In the genomic region with DNA sequence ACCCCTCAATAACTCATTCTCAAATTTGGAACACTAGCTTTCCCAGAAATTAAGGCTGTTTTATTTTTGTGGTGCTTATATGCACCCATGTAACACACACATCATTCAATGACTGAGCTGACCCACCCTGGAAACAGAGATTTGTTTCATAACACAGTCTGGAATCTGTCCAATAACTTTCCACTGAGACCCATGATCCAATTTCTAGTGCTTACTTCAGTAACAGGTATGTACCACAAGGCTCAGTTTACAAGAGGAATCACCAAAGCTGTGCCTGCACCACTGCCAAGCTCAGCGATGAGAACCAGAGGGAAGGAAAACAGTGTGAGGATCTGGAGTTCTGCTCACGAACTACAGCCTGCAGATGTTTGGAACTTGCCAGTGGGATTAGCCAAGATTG, we compare ENCODE assay signal across 30 mouse cellular contexts.
DNase-seq lines count a peak whose midpoint lies in the region; ATAC-seq and TF ChIP-seq lines count a peak whose summit lies in the region.
"Had no signal": no experiment of that assay in that cellular context is flagged by ENCODE, and none has a peak within 500 bp of the region (broad histone marks: within the 10 kb centered on the region; RNA-seq: fewer than 3 reads in every experiment).

No protein-coding gene starts in this region.

- no peak overlapping the region for H3K27ac ChIP-seq in heart, embryonic 10.5 days
- no peak overlapping the region for H3K27ac ChIP-seq in lung, postnatal 0 days (ENCODE audit: low read length)
- H3K27ac ChIP-seq: forebrain, embryonic 13.5 days; heart, embryonic 13.5 days; kidney, embryonic 15.5 days; left cerebral cortex, adult 2 months; liver, embryonic 14.5 days; midbrain, embryonic 10.5 days; midbrain, embryonic 15.5 days; neural tube, embryonic 12.5 days; stomach, postnatal 0 days had no signal

- H3K4me2 ChIP-seq in lung, postnatal 0 days (replicated peaks; ENCODE audit: low read depth, low read length): no peak overlapping the region
- H3K4me2 ChIP-seq: forebrain, embryonic 13.5 days; heart, embryonic 13.5 days; kidney, embryonic 15.5 days; lung, embryonic 14.5 days; midbrain, embryonic 15.5 days; neural tube, embryonic 12.5 days had no signal

- WGBS in heart, embryonic 10.5 days: 67% methylated on average over 2 of the region's 2 CpGs
- 58% methylated on average over 2 of the region's 2 CpGs for WGBS in lung, postnatal 0 days

- no peak overlapping the region for H3K9ac ChIP-seq in lung, postnatal 0 days (replicated peaks; ENCODE audit: low read depth)
- H3K9ac ChIP-seq: forebrain, embryonic 13.5 days; heart, embryonic 13.5 days; kidney, embryonic 15.5 days; liver, embryonic 14.5 days; lung, embryonic 14.5 days; midbrain, embryonic 15.5 days; neural tube, embryonic 12.5 days had no signal

- peak; percentile 89 for DNase-seq in heart, adult 11 months
- no peak for DNase-seq in heart, embryonic 10.5 days (ENCODE audit: low spot score)
- peak; percentile 2 for DNase-seq in lung, postnatal 10 days
- no peak for DNase-seq in lung, postnatal 0 days (ENCODE audit: low spot score)
- peak; percentile 15 to 17 for DNase-seq in gastrocnemius, postnatal 36 days
- DNase-seq in skeletal muscle tissue, adult 2 months (ENCODE audit: low read depth, low spot score): peak; percentile 12
- DNase-seq in neural tube, embryonic 10.5 days (ENCODE audit: extremely low spot score, low spot score): no peak
- DNase-seq: adrenal gland, adult 2 months; adrenal gland, postnatal 36 days; B cell, adult 2 months; cerebellum, adult 18-20 months; cerebellum, postnatal 14 days; kidney, adult 18-20 months; kidney, postnatal 25 days; liver; lung, embryonic 14.5 days; right cerebral cortex, adult 18-20 months; thymus, adult 18-20 months; thymus, postnatal 25 days had no signal

- no peaks in the 10 kb centered on the region for H3K27me3 ChIP-seq in heart, embryonic 10.5 days (ENCODE audit: insufficient read depth, poor library complexity, severe bottlenecking)
- no peaks in the 10 kb centered on the region for H3K27me3 ChIP-seq in lung, postnatal 0 days (replicated peaks; ENCODE audit: insufficient read depth, low read length)
- H3K27me3 ChIP-seq: forebrain, embryonic 13.5 days; heart, embryonic 13.5 days; kidney, embryonic 15.5 days; midbrain, embryonic 15.5 days; neural tube, embryonic 12.5 days had no signal

- no peaks in the 10 kb centered on the region for H3K4me1 ChIP-seq in heart, embryonic 10.5 days
- H3K4me1 ChIP-seq in lung, postnatal 0 days (ENCODE audit: insufficient read depth, low read depth, low read length): no peaks in the 10 kb centered on the region
- H3K4me1 ChIP-seq: forebrain, embryonic 13.5 days; heart, embryonic 13.5 days; midbrain, embryonic 10.5 days; midbrain, embryonic 15.5 days; neural tube, embryonic 12.5 days had no signal

- intact Hi-C loops in gastrocnemius, postnatal 36 days (cut with DNase I): no loop called here

- no peak for TF ChIP-seq EP300 in lung, postnatal 0 days (IDR thresholded peaks at IDR 0.05)

- no peaks in the 10 kb centered on the region for H3K9me3 ChIP-seq in heart, embryonic 10.5 days
- no peaks in the 10 kb centered on the region for H3K9me3 ChIP-seq in lung, postnatal 0 days (ENCODE audit: low read length)
- H3K9me3 ChIP-seq: forebrain, embryonic 13.5 days; heart, embryonic 13.5 days; kidney, embryonic 15.5 days; midbrain, embryonic 10.5 days; midbrain, embryonic 15.5 days; neural tube, embryonic 12.5 days had no signal

- H3K36me3 ChIP-seq in heart, embryonic 10.5 days: no peaks in the 10 kb centered on the region
- H3K36me3 ChIP-seq in lung, postnatal 0 days (ENCODE audit: insufficient read depth, low read length): no peaks in the 10 kb centered on the region
- H3K36me3 ChIP-seq: heart, embryonic 13.5 days; kidney, embryonic 15.5 days; midbrain, embryonic 10.5 days; midbrain, embryonic 15.5 days; neural tube, embryonic 12.5 days had no signal

- TF ChIP-seq CTCF in lung, postnatal 0 days (IDR thresholded peaks at IDR 0.05): no peak

- ATAC-seq in lung, postnatal 0 days: no peak
- ATAC-seq: activated CD4-positive, CD25-positive, alpha-beta regulatory T cell, adult 4 months; forebrain, embryonic 13.5 days; hindbrain, embryonic 16.5 days; midbrain, embryonic 15.5 days had no signal

- H3K4me3 ChIP-seq in heart, embryonic 10.5 days: no peak overlapping the region
- H3K4me3 ChIP-seq in lung, postnatal 0 days (ENCODE audit: low read depth, low read length): no peak overlapping the region
- H3K4me3 ChIP-seq: forebrain, embryonic 13.5 days; heart, embryonic 13.5 days; kidney, embryonic 15.5 days; left cerebral cortex, adult 2 months; midbrain, embryonic 10.5 days; midbrain, embryonic 15.5 days; neural tube, embryonic 12.5 days had no signal

Comparison
In these comparisons a context has a peak if more than half of its experiments do, and no peak if none do; other contexts are left out.
1. DNase-seq: peak in heart, adult 11 months (single experiment), lung, postnatal 10 days (single experiment), gastrocnemius, postnatal 36 days (2 of 2) and skeletal muscle tissue, adult 2 months (single experiment); none in heart, embryonic 10.5 days (single experiment), lung, postnatal 0 days (single experiment) and neural tube, embryonic 10.5 days (single experiment).